Mouse (Mus musculus): ENCODE measurements around the gene Olfr1348. TPM values are rescaled to one million over a fixed set of nuclear protein-coding genes. Genes with fewer than 3 reads are reported as not detected.

The Olfr1348 gene
- not detected for polyA plus RNA-seq (2015; fragmentation: Illumina TruSeq; extraction: RNeasy Lipid Tissue Mini Kit (QIAGEN cat#74804); ENCODE audit: insufficient read depth, low replicate concordance)

GRCm38 (mm10) chr7:6508648-6509047, at the start of gene Olfr1348:
Olfr1348 (minus strand) TSS chr7:6508748.

GRCm38 (mm10) chr7:6522850-6523249, 14.3 kb upstream of the Olfr1348 start, which contains the start of gene Olfr1349:
Olfr1349 (minus strand) TSS chr7:6522950.

GRCm38 (mm10) chr7:6499655-6500054, 8.9 kb downstream of the Olfr1348 start, which contains the start of gene Olfr1347:
Olfr1347 (minus strand) TSS chr7:6499755.

GRCm38 (mm10) chr7:6486841-6487240, 21.7 kb downstream of the Olfr1348 start, which contains the start of gene Olfr5:
Olfr5 (minus strand) TSS chr7:6486941.

GRCm38 (mm10) chr7:6466951-6467350, 41.6 kb downstream of the Olfr1348 start, which contains the start of gene Olfr1346:
Olfr1346 (plus strand) TSS chr7:6467101.

GRCm38 (mm10) chr7:6455868-6456267, 52.7 kb downstream of the Olfr1348 start, which contains the start of gene Olfr1336:
Olfr1336 (plus strand) TSS chr7:6456168.

Other genes with a start within 250 kb of the Olfr1348 start
- 6.6 TPM for gene Zfp667, start 222.2 kb downstream of the Olfr1348 start, polyA plus RNA-seq (2015; fragmentation: Illumina TruSeq; extraction: RNeasy Lipid Tissue Mini Kit (QIAGEN cat#74804); ENCODE audit: insufficient read depth, low replicate concordance)
- gene Zfp583, start 177.5 kb downstream of the Olfr1348 start, polyA plus RNA-seq (2015; fragmentation: Illumina TruSeq; extraction: RNeasy Lipid Tissue Mini Kit (QIAGEN cat#74804); ENCODE audit: insufficient read depth, low replicate concordance), result 4.1 TPM
- gene Gm3854, start 165.0 kb downstream of the Olfr1348 start, polyA plus RNA-seq (2015; fragmentation: Illumina TruSeq; extraction: RNeasy Lipid Tissue Mini Kit (QIAGEN cat#74804); ENCODE audit: insufficient read depth, low replicate concordance), result 0.54 TPM
- 6.7 TPM for gene Zfp78, start 145.5 kb downstream of the Olfr1348 start, polyA plus RNA-seq (2015; fragmentation: Illumina TruSeq; extraction: RNeasy Lipid Tissue Mini Kit (QIAGEN cat#74804); ENCODE audit: insufficient read depth, low replicate concordance)
- 10.9 TPM for gene Zfp28, start 125.5 kb downstream of the Olfr1348 start, polyA plus RNA-seq (2015; fragmentation: Illumina TruSeq; extraction: RNeasy Lipid Tissue Mini Kit (QIAGEN cat#74804); ENCODE audit: insufficient read depth, low replicate concordance)
- gene Smim17, start 110.0 kb downstream of the Olfr1348 start, polyA plus RNA-seq (2015; fragmentation: Illumina TruSeq; extraction: RNeasy Lipid Tissue Mini Kit (QIAGEN cat#74804); ENCODE audit: insufficient read depth, low replicate concordance), result not detected
- not detected for gene Gm20715, start 98.5 kb downstream of the Olfr1348 start, polyA plus RNA-seq (2015; fragmentation: Illumina TruSeq; extraction: RNeasy Lipid Tissue Mini Kit (QIAGEN cat#74804); ENCODE audit: insufficient read depth, low replicate concordance)
- not detected for gene Olfr1344, start 70.1 kb downstream of the Olfr1348 start, polyA plus RNA-seq (2015; fragmentation: Illumina TruSeq; extraction: RNeasy Lipid Tissue Mini Kit (QIAGEN cat#74804); ENCODE audit: insufficient read depth, low replicate concordance)
- not detected for gene Olfr1336, start 52.6 kb downstream of the Olfr1348 start, polyA plus RNA-seq (2015; fragmentation: Illumina TruSeq; extraction: RNeasy Lipid Tissue Mini Kit (QIAGEN cat#74804); ENCODE audit: insufficient read depth, low replicate concordance)
- gene Olfr1346, start 41.6 kb downstream of the Olfr1348 start, polyA plus RNA-seq (2015; fragmentation: Illumina TruSeq; extraction: RNeasy Lipid Tissue Mini Kit (QIAGEN cat#74804); ENCODE audit: insufficient read depth, low replicate concordance), result not detected
- not detected for gene Olfr5, start 21.8 kb downstream of the Olfr1348 start, polyA plus RNA-seq (2015; fragmentation: Illumina TruSeq; extraction: RNeasy Lipid Tissue Mini Kit (QIAGEN cat#74804); ENCODE audit: insufficient read depth, low replicate concordance)
- gene Olfr1347, start 9.0 kb downstream of the Olfr1348 start, polyA plus RNA-seq (2015; fragmentation: Illumina TruSeq; extraction: RNeasy Lipid Tissue Mini Kit (QIAGEN cat#74804); ENCODE audit: insufficient read depth, low replicate concordance), result not detected
- not detected for gene Olfr1349, start 14.2 kb upstream of the Olfr1348 start, polyA plus RNA-seq (2015; fragmentation: Illumina TruSeq; extraction: RNeasy Lipid Tissue Mini Kit (QIAGEN cat#74804); ENCODE audit: insufficient read depth, low replicate concordance)
- not detected for gene Olfr1350, start 56.1 kb upstream of the Olfr1348 start, polyA plus RNA-seq (2015; fragmentation: Illumina TruSeq; extraction: RNeasy Lipid Tissue Mini Kit (QIAGEN cat#74804); ENCODE audit: insufficient read depth, low replicate concordance)
- 0.48 TPM for gene Zim1, start 187.7 kb upstream of the Olfr1348 start, polyA plus RNA-seq (2015; fragmentation: Illumina TruSeq; extraction: RNeasy Lipid Tissue Mini Kit (QIAGEN cat#74804); ENCODE audit: insufficient read depth, low replicate concordance)
- gene Peg3, start 221.7 kb upstream of the Olfr1348 start, polyA plus RNA-seq (2015; fragmentation: Illumina TruSeq; extraction: RNeasy Lipid Tissue Mini Kit (QIAGEN cat#74804); ENCODE audit: insufficient read depth, low replicate concordance), result 4.6 TPM
- gene Usp29, start 221.8 kb upstream of the Olfr1348 start, polyA plus RNA-seq (2015; fragmentation: Illumina TruSeq; extraction: RNeasy Lipid Tissue Mini Kit (QIAGEN cat#74804); ENCODE audit: insufficient read depth, low replicate concordance), result not detected

All from spleen, adult 10 weeks (tissue).